Mouse (Mus musculus) liver, embryonic 15.5 days (tissue): ENCODE data around the gene Gm10570. TPM values are rescaled to one million over a fixed set of nuclear protein-coding genes. Genes with fewer than 3 reads are reported as not detected.

Experiments used
- ATAC-seq: fragments of 200-750 bp; cut with Nextera tagmentation; 2 replicates; pipeline ENCODE4 v1.8.0; 2017; ENCODE audit warnings: moderate number of reproducible peaks, mild to moderate bottlenecking, moderate library complexity; ENCODE audit not compliant: insufficient read depth
- H3K27ac ChIP-seq: fragments of 300-500 bp; sonication (generic); replicated peaks from 2 replicates; pipeline ENCODE4 v1.5.1; 2015; ENCODE audit warnings: mild to moderate bottlenecking, inconsistent platforms
- H3K27me3 ChIP-seq: fragments of 300-500 bp; sonication (generic); 2 replicates; pipeline ENCODE4 v1.6.1; 2015; ENCODE audit warnings: mild to moderate bottlenecking, inconsistent platforms
- H3K36me3 ChIP-seq: fragments of 300-500 bp; sonication (generic); replicated peaks from 2 replicates; pipeline ENCODE4 v1.6.1; 2015; ENCODE audit warnings: moderate library complexity, mild to moderate bottlenecking, inconsistent platforms
- H3K4me1 ChIP-seq: fragments of 300-500 bp; sonication (generic); replicated peaks from 2 replicates; pipeline ENCODE4 v1.6.1; 2015; ENCODE audit warnings: inconsistent platforms
- H3K4me2 ChIP-seq: fragments of 300-500 bp; sonication (generic); 2 replicates; pipeline ENCODE4 v1.6.1; 2015; ENCODE audit warnings: moderate library complexity, mild to moderate bottlenecking, inconsistent platforms
- H3K4me3 ChIP-seq: fragments of 300-500 bp; sonication (generic); replicated peaks from 2 replicates; pipeline ENCODE4 v1.5.1; 2015; ENCODE audit warnings: mild to moderate bottlenecking, inconsistent platforms
- H3K9ac ChIP-seq: fragments of 300-500 bp; sonication (generic); 2 replicates; pipeline ENCODE4 v1.6.1; 2015; ENCODE audit warnings: moderate library complexity, mild to moderate bottlenecking, inconsistent platforms
- H3K9me3 ChIP-seq: fragments of 300-500 bp; sonication (generic); replicated peaks from 2 replicates; pipeline ENCODE4 v1.6.1; 2016; ENCODE audit warnings: inconsistent platforms
- whole genome bisulfite sequencing: fragments of 180-500 bp; shearing (Covaris S2); methylation state at CpG from one replicate; pipeline ENCODE4 v1.1.7; 2015; ENCODE audit warnings: mixed read lengths; ENCODE audit not compliant: insufficient replicate concordance; 5-methylcytosine and 5-hydroxymethylcytosine counted together
- polyA plus RNA-seq: library from polyadenylated mRNA; unstranded; fragments of >200 nt; fragmentation: Nextera tagmentation; extraction: Ambion mirVana; gene quantifications from 2 replicates; pipeline ENCODE4 v1.2.1, GENCODE M21; 2015

Gm10570 gene
- polyA plus RNA-seq, 1 experiment from 2014 or later = not detected

GRCm38 (mm10) chr4:130304746-130305145 lies 3.7 kb downstream of the Gm10570 start:
- Histone ChIP-seq H3K4me3 (no peak overlapping the region), H3K4me2 (no peak overlapping the region), H3K9ac (no peak overlapping the region), H3K27ac (no peak overlapping the region), H3K36me3 (no peaks in the 10 kb centered on the region), H3K9me3 (no peaks in the 10 kb centered on the region), H3K27me3 (peaks cover 69% of the 10 kb centered on the region), H3K4me1 (peaks cover 34% of the 10 kb centered on the region)
- ATAC-seq = no peak
- 25% methylated on average over 3 of the region's 3 CpGs for WGBS

GRCm38 (mm10) chr4:130302285-130302870 lies 6.1 kb downstream of the Gm10570 start:
- no peak overlapping the region for H3K9ac ChIP-seq
- no peaks in the 10 kb centered on the region for H3K36me3 ChIP-seq
- H3K27ac ChIP-seq = no peak overlapping the region
- peak overlapping the region; percentile 18 for H3K4me2 ChIP-seq
- no peak overlapping the region for H3K4me3 ChIP-seq
- 28% methylated on average over 12 of the region's 12 CpGs for WGBS
- H3K27me3 ChIP-seq = peaks cover 48% of the 10 kb centered on the region
- H3K9me3 ChIP-seq = no peaks in the 10 kb centered on the region
- peak; percentile 64 for ATAC-seq
- peaks cover 36% of the 10 kb centered on the region for H3K4me1 ChIP-seq

GRCm38 (mm10) chr4:130299629-130300018 lies 8.8 kb downstream of the Gm10570 start:
- no peak overlapping the region for H3K9ac ChIP-seq
- no peak overlapping the region; the same call in 1 of the 2 replicates for H3K27ac ChIP-seq
- 73% methylated on average over 8 of the region's 8 CpGs for WGBS
- peaks cover 58% of the 10 kb centered on the region for H3K4me1 ChIP-seq
- no peak for ATAC-seq
- H3K36me3 ChIP-seq = no peaks in the 10 kb centered on the region
- no peak overlapping the region for H3K4me3 ChIP-seq
- H3K27me3 ChIP-seq = peaks cover 20% of the 10 kb centered on the region
- no peak overlapping the region for H3K4me2 ChIP-seq
- no peaks in the 10 kb centered on the region for H3K9me3 ChIP-seq

DNA sequence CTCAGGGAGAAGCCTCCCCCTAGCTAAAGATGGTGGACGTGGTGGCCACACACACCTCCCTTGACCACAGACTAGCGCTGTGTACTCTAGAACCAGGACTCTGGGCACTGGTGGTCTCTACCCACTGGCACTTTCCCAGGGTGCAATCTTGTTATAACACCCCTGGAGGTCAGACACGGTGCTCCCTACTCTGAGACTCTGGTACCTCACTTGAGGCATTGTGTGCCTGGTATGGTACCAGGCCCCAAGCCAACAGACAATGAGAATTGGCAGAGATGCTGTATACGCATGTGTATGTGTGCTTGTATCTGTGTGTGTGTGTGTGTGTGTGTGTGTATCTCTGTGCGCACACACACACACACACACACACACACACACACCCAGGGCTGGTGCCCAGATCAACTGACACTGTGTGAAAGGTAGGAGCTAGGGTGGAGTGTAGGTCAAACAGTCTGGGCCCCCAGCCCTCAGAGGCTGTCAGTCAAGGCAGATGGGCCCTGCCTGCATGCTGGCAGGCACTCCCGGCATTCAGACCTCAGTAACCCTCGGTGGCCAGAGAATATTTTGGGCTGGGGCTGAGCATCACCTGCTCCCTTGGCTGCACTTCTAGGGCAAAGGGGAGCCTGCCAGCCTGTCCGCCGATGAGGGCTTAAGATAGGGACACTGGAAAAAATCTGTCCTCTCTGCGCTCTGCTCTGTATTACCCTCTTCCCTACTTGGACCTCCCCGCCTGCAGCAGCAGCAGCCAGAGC lies 9.4 kb downstream of the Gm10570 start:
- no peaks in the 10 kb centered on the region for H3K9me3 ChIP-seq
- ATAC-seq = no peak
- H3K27ac ChIP-seq = peak overlapping the region; percentile 97; the same call in 1 of the 2 replicates
- H3K4me3 ChIP-seq = no peak overlapping the region
- no peak overlapping the region for H3K9ac ChIP-seq
- H3K27me3 ChIP-seq = peaks cover 14% of the 10 kb centered on the region; the same call in 1 of the 2 replicates
- peaks cover 64% of the 10 kb centered on the region for H3K4me1 ChIP-seq
- WGBS = 70% methylated on average over 11 of the region's 11 CpGs
- no peaks in the 10 kb centered on the region for H3K36me3 ChIP-seq
- H3K4me2 ChIP-seq = no peak overlapping the region

DNA sequence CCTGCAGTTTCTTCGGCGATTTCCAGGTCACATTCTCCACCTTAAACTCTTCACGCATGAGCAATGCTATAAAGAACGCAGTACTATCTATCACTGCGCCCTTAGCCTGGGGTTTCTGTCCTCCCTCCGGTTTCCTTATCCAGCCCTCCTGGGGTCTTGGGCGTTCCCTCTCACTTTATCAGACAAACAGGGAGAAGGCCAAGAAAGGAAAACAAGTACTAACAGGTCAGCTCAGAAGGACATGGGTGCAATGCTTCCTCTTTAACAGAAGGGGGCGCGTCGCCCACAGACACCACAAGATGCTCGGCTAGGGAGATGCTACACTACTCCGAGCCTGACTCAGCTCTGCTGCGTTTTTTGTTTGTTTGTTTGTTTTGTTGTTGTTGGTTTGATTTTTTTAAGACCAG lies 11.3 kb downstream of the Gm10570 start:
- Histone ChIP-seq H3K9ac (peak overlapping the region; percentile 50), H3K9me3 (no peaks in the 10 kb centered on the region), H3K4me2 (peak overlapping the region; percentile 69), H3K4me1 (peaks cover 69% of the 10 kb centered on the region), H3K4me3 (peak overlapping the region; percentile 45), H3K27ac (peak overlapping the region; percentile 97), H3K27me3 (peaks cover 6% of the 10 kb centered on the region; the same call in 1 of the 2 replicates), H3K36me3 (no peaks in the 10 kb centered on the region)
- 4% methylated on average over 13 of the region's 13 CpGs for WGBS
- peak; percentile 87 for ATAC-seq

DNA sequence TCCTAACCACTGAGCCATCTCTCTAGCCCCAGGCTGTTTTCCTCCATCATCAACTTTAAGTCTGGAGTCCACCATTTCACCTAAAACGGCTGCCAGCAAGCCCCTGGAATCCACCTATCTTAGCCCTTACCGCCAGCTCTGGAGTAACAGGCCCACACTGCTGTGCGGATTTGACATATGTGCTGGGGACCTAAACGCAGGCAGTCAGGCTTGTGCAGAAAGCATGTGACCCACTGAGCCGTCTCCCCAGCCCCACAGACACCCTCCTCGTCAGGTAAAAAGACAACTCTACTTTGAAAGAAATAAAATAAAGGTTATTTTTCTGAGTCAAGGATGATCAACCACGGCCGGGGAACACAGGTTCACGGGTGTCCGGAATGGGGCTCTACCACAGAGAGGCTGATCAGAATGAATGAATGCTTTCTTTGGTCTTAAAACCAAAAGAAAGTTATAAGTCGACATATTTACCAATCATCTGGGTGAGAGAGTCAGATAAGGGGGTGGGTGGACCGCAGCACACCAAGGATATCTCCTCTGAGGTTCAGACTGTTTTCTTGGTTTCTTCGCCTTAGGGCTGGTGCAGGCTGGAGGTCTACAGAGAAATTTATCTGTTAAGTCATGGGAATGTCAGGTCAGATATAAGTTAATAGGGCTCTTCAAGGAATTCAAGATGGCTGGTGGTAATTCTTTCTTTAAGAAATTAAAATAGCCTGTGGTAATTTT lies 12.1 kb downstream of the Gm10570 start:
- Histone ChIP-seq H3K27me3 (peaks cover 6% of the 10 kb centered on the region; the same call in 1 of the 2 replicates), H3K4me3 (peak overlapping the region; percentile 45), H3K4me1 (peaks cover 63% of the 10 kb centered on the region), H3K27ac (peak overlapping the region; percentile 97), H3K9me3 (no peaks in the 10 kb centered on the region), H3K9ac (peak overlapping the region; percentile 50), H3K4me2 (peak overlapping the region; percentile 69), H3K36me3 (no peaks in the 10 kb centered on the region)
- WGBS = 21% methylated on average over 13 of the region's 13 CpGs
- peak; percentile 82 for ATAC-seq

DNA sequence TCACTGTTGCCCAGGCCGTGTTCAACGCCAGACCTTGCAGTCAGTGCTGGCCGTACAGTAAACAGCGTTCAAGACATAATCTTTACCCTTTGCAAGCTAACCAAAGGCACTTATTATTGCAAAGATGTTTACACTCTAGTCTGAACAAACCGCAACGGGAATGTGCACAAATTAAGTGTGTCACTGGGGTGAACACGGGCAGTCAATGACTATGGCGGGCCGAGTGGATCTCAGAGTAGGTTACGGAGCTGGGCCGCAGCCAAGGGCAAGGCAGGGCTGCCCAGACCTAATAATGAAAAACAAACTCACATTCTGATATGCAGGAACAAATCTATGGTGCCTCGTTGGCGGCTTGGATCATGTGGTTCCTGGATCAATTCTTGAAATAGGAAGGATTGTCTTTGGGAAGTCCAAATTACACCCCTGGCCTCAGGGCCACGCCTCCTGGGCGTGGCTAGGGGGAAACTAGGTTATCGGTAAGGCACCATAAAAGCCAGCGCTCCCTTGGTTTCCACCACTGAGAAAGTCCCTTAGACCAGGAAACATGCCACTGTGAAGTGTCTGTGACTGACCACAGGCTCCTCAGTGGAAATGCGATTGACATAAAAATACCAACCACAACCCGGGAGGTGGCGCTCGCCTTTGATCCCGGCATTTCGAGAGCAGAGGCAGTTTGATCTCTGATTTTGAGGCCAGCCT lies 13.3 kb downstream of the Gm10570 start:
- Histone ChIP-seq H3K27ac (peak overlapping the region; percentile 97), H3K4me1 (peaks cover 63% of the 10 kb centered on the region)
- 30% methylated on average over 23 of the region's 23 CpGs for WGBS

GRCm38 (mm10) chr4:130294513-130294912 lies 14.0 kb downstream of the Gm10570 start:
- H3K27me3 ChIP-seq = peaks cover 7% of the 10 kb centered on the region

More for the DNA sequence above, 13.3 kb downstream of the Gm10570 start:
- Histone ChIP-seq H3K9ac (peak overlapping the region; percentile 50), H3K9me3 (no peaks in the 10 kb centered on the region), H3K36me3 (no peaks in the 10 kb centered on the region), H3K4me3 (peak overlapping the region; percentile 45), H3K4me2 (peak overlapping the region; percentile 69), H3K27me3 (peaks cover 13% of the 10 kb centered on the region)
- ATAC-seq = peak; percentile 13; the same call in 1 of the 2 replicates

GRCm38 (mm10) chr4:130292271-130292670 lies 16.2 kb downstream of the Gm10570 start:
- 2% methylated on average over 4 of the region's 4 CpGs for WGBS

More at GRCm38 (mm10) chr4:130294513-130294912, 14.0 kb downstream of the Gm10570 start:
- 34% methylated on average over 8 of the region's 8 CpGs for WGBS
- Histone ChIP-seq H3K36me3 (no peaks in the 10 kb centered on the region), H3K27ac (peak overlapping the region; percentile 97), H3K4me1 (peaks cover 63% of the 10 kb centered on the region), H3K4me2 (peak overlapping the region; percentile 69), H3K9ac (peak overlapping the region; percentile 50; the same call in 1 of the 2 replicates), H3K9me3 (no peaks in the 10 kb centered on the region), H3K4me3 (peak overlapping the region; percentile 45)
- peak; percentile 43 for ATAC-seq

GRCm38 (mm10) chr4:130289824-130290223 lies 18.6 kb downstream of the Gm10570 start:
- Histone ChIP-seq H3K27me3 (peaks cover 39% of the 10 kb centered on the region), H3K36me3 (no peaks in the 10 kb centered on the region), H3K4me1 (peaks cover 21% of the 10 kb centered on the region), H3K9ac (no peak overlapping the region), H3K4me3 (no peak overlapping the region), H3K4me2 (no peak overlapping the region), H3K9me3 (no peaks in the 10 kb centered on the region), H3K27ac (no peak overlapping the region)
- ATAC-seq = no peak
- 42% methylated on average over 3 of the region's 3 CpGs for WGBS

More at GRCm38 (mm10) chr4:130292271-130292670, 16.2 kb downstream of the Gm10570 start:
- Histone ChIP-seq H3K27me3 (peaks cover 19% of the 10 kb centered on the region), H3K4me3 (no peak overlapping the region), H3K9me3 (no peaks in the 10 kb centered on the region), H3K36me3 (no peaks in the 10 kb centered on the region), H3K9ac (no peak overlapping the region), H3K4me2 (no peak overlapping the region), H3K4me1 (peaks cover 42% of the 10 kb centered on the region), H3K27ac (0 out of 2 replicates have a peak overlapping the region, but pooled peaks have one; percentile 58)
- ATAC-seq = no peak
